Mouse (Mus musculus) cerebellum, adult (tissue): ENCODE measurements around the gene Ucn2.

Experiments
- ATAC-seq: cut with Nextera tagmentation; 2 replicates; pipeline ENCODE4 v1.9.2; 2017; ENCODE audit warnings: mild to moderate bottlenecking, moderate library complexity, mixed read lengths; ENCODE audit not compliant: insufficient number of reproducible peaks, low FRiP score, low TSS enrichment

The Ucn2 gene

GRCm38 (mm10) chr9:108991428-108992084 lies 5.7 kb downstream of the Ucn2 start, which contains the start of gene Pfkfb4:
Gene Pfkfb4, plus strand, starts transcription at chr9:108991778.
- ATAC-seq: peak; percentile 88

- ATAC-seq: no peak
These were observed 6.3 kb downstream of the Ucn2 start for GRCm38 (mm10) chr9:108992085-108992469.

- no peak for ATAC-seq
These were observed 7.0 kb downstream of the Ucn2 start for GRCm38 (mm10) chr9:108992620-108993361.

GRCm38 (mm10) chr9:108996411-108996810 lies 10.6 kb downstream of the Ucn2 start:
- no peak for ATAC-seq

- ATAC-seq: no peak
These were observed 12.7 kb downstream of the Ucn2 start for GRCm38 (mm10) chr9:108998287-108999166.

GRCm38 (mm10) chr9:108999167-108999526 lies 13.3 kb downstream of the Ucn2 start:
- no peak for ATAC-seq

- ATAC-seq: peak; percentile 54; the same call in 1 of the 2 replicates
These were observed 14.9 kb downstream of the Ucn2 start for GRCm38 (mm10) chr9:109000726-109001125.

- no peak for ATAC-seq
These were observed 17.4 kb downstream of the Ucn2 start for GRCm38 (mm10) chr9:109003201-109003600.

- no peak for ATAC-seq
These were observed 21.4 kb downstream of the Ucn2 start for GRCm38 (mm10) chr9:109007025-109007780.

- ATAC-seq: no peak
These were observed 22.3 kb downstream of the Ucn2 start for GRCm38 (mm10) chr9:109008081-109008480.

- no peak for ATAC-seq
These were observed 23.3 kb downstream of the Ucn2 start for GRCm38 (mm10) chr9:109008994-109009635.

- ATAC-seq: no peak
These were observed 24.0 kb downstream of the Ucn2 start for GRCm38 (mm10) chr9:109009636-109010315.

- no peak for ATAC-seq
These were observed 24.5 kb downstream of the Ucn2 start for GRCm38 (mm10) chr9:109010316-109010690.

- no peak for ATAC-seq
These were observed 29.6 kb downstream of the Ucn2 start for GRCm38 (mm10) chr9:109015397-109015796.

- no peak for ATAC-seq
These were observed 31.3 kb downstream of the Ucn2 start for GRCm38 (mm10) chr9:109016973-109017604.

- no peak for ATAC-seq
These were observed 35.6 kb downstream of the Ucn2 start for GRCm38 (mm10) chr9:109021428-109021827.

GRCm38 (mm10) chr9:109022866-109023685 lies 37.3 kb downstream of the Ucn2 start:
- ATAC-seq: no peak

GRCm38 (mm10) chr9:109027521-109027920 lies 41.7 kb downstream of the Ucn2 start:
- ATAC-seq: no peak
